Mouse (Mus musculus) adrenal gland, adult 18-20 months (tissue): ENCODE data around the gene Cma2. TPM values are rescaled to one million over a fixed set of nuclear protein-coding genes. Genes with fewer than 3 reads are reported as not detected.

ENCODE experiments used
- total RNA-seq, 2 experiments: library from RNA; stranded (reverse); gene quantifications; 1 replicate in 1 of 2; 2 replicates in 1 of 2; pipeline ENCODE4 v1.2.3; 2021

The Cma2 gene
- total RNA-seq, 2 experiments from 2014 or later, result 0.51 TPM; not detected in 1

Other genes starting within 250 kb of the Cma2 start
- gene Tgm1, start 237.1 kb upstream of the Cma2 start, total RNA-seq, result under 1 TPM; 0.29 to 0.30 TPM
- 10 to 100 TPM; 15.9 to 20.0 TPM for gene Rabggta, start 228.7 kb upstream of the Cma2 start, total RNA-seq
- 10 to 100 TPM; 60.4 to 72.0 TPM for gene Dhrs1, start 205.3 kb upstream of the Cma2 start, total RNA-seq
- gene Nop9, start 205.3 kb upstream of the Cma2 start, total RNA-seq, result 10 to 100 TPM; 14.0 to 14.3 TPM
- gene Cideb, start 192.5 kb upstream of the Cma2 start, total RNA-seq, result 1 to 10 TPM in 1 of 2 experiments, under 1 TPM in 1; 0.76 to 2.3 TPM
- gene Ltb4r2, start 189.6 kb upstream of the Cma2 start, total RNA-seq, result not detected
- gene Ltb4r1, start 185.0 kb upstream of the Cma2 start, total RNA-seq, result under 1 TPM; 0.42 to 0.50 TPM
- 10 to 100 TPM in 1 of 2 experiments, 1 to 10 TPM in 1; 8.3 to 17.1 TPM for gene Adcy4, start 166.9 kb upstream of the Cma2 start, total RNA-seq
- gene Ripk3, start 162.1 kb upstream of the Cma2 start, total RNA-seq, result 1 to 10 TPM; 3.6 to 4.5 TPM
- 10 to 100 TPM; 17.4 to 21.4 TPM for gene Nfatc4, start 127.8 kb upstream of the Cma2 start, total RNA-seq
- gene Nynrin, start 97.0 kb upstream of the Cma2 start, total RNA-seq, result 1 to 10 TPM; 8.2 to 9.0 TPM
- gene Cbln3, start 66.6 kb upstream of the Cma2 start, total RNA-seq, result not detected
- gene Khnyn, start 66.0 kb upstream of the Cma2 start, total RNA-seq, result 10 to 100 TPM; 14.8 to 17.6 TPM
- 10 to 100 TPM; 66.9 to 90.4 TPM for gene Sdr39u1, start 50.7 kb upstream of the Cma2 start, total RNA-seq
- 1 to 10 TPM; 1.8 to 3.4 TPM for gene Cma1, start 6.3 kb upstream of the Cma2 start, total RNA-seq
- gene Mcpt1, start 67.0 kb downstream of the Cma2 start, total RNA-seq, result not detected
- gene Mcpt9, start 79.5 kb downstream of the Cma2 start, total RNA-seq, result not detected
- gene Mcpt2, start 91.1 kb downstream of the Cma2 start, total RNA-seq, result not detected
- 1 to 10 TPM; 1.4 to 2.6 TPM for gene Mcpt4, start 111.3 kb downstream of the Cma2 start, total RNA-seq
- not detected for gene Mcpt8, start 134.3 kb downstream of the Cma2 start, total RNA-seq
- not detected for gene Ctsg, start 151.6 kb downstream of the Cma2 start, total RNA-seq
- gene Gzme, start 169.6 kb downstream of the Cma2 start, total RNA-seq, result not detected
- gene Gzmd, start 181.6 kb downstream of the Cma2 start, total RNA-seq, result not detected
- gene Gzmg, start 208.6 kb downstream of the Cma2 start, total RNA-seq, result not detected
- gene Gzmn, start 223.6 kb downstream of the Cma2 start, total RNA-seq, result not detected